Mouse (Mus musculus) CD8-positive naive resting alpha-beta T cell, adult 2 months (primary cell): Measurements from ENCODE around the gene Retreg2.

Source experiments
- DNase-seq, 2 experiments: peaks; one replicate each; pipeline ENCODE4 v3.0.0; 2022; ENCODE audit warnings: low read depth in 2 of 2, low spot score in 2 of 2

Retreg2 gene

DNA sequence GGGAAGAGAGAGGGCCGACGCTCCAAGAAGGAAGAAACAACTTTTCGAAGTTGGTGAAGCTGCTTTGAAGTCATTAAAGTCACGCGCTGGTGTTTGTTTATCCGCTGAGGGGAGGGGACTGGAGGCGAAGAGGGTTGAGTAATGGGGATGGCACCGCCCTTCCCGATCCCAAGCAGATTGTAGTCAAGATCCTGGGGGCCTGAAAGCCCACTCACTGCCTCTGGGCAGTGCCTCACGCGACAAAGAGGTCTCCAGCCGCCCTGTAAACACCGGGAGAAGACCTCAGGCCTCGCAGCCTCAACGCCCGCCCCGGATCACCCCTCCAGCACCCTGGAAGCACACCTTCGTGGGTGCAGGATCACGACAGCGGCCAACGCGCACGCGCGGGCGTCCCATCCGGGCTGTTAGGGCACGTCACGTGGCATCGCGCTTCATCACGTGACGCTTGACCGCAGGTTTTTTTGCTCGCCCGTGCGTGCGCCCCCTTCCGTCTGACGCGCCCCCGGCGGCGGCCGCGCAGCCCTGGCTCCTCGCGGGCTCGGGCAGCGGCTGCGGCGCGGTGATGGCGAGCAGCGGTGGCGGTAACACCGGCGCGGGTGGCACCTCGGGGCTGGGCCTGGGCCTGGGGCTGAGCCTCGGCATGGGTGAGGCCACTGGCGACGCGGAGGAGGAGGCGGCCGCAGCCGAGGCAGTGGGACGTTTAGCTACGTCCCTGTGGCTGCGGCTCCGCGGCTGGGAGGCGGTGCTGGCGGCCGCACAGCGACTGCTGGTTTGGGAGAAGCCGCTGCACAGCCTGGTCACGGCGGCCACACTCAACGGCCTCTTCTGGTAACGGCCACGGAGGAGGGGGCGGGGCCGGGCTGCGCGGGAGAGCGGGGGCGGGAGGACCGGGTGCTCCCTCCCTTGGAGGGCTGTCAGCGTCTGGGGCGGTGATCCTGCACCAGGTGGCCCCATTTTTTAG is at the start of gene Retreg2, which contains the start of gene Cnppd1:
Gene Retreg2, plus strand, starts transcription at position 478 of the 961 bp plus-strand sequence.
Gene Cnppd1, minus strand, starts transcription at position 411 of the 961 bp plus-strand sequence.
- peak; percentile 95 to 97 for DNase-seq

DNA sequence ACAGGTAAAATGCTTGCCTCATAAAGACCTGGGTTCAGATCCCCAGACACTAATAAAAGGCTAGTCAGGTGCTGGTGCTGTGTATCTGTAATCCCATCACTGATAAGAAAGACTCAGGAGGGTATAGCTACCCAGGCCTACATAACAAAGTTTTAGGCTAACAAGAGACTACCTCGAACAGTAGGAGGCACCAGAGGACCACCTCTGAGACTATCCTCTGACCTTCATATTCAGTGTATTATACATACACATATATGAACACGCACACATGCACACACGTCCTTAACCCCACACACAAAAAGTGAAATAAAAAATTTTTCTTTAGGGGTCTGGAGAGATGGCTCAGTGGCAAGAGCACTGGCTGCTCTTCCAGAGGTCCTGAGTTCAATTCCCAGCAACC is 20.4 kb upstream of the Retreg2 start:
- no peak for DNase-seq

DNA sequence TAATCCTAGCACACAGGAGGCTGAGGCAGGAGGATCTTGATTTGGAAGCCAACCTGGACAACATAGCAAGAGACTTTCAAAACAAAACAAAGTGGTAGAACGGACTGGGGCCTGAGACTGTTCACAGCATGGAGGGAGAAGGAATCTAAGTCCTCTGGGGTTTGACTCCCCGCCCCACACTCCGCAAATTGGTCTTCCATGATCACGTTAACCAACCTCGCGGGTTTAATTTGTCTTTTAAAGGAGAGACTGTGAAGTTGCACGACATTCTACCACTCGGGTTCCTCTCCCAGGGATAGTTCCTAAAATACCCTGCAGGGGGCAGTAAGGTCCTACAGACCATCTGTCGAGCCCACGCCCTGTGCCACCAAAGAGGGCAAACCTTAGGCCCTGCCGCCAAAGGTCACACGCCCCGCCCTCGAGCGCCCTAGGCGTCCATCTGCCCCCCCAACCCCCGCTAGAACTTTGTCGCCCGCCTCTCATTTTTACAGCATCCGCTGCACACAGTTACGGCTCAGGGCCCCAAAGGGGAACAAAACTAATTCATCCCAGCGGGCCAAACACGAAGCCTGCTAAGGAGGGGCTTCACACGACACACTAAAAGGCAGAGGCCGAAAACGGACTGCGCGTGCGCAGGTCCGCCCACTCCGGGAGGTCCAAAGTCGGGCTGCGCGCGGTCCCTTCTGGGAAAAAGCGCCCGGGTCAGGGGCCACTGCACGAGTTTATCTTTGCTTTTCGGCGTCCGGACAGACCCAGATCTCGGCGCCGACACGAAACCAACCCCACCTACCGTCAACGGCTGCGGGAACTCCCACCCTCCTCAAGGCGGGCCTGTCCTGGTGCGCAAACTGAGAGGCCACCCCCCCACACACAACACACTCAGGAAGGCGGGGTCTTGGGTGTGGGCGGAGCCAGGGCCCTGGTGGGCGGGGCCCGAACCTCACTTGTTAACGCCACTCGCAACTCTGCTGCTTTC is 17.9 kb upstream of the Retreg2 start, which contains the start of gene Nhej1:
Gene Nhej1, minus strand, starts transcription at position 855 of the 976 bp plus-strand sequence.
- DNase-seq = peak; percentile 91 to 97

DNA sequence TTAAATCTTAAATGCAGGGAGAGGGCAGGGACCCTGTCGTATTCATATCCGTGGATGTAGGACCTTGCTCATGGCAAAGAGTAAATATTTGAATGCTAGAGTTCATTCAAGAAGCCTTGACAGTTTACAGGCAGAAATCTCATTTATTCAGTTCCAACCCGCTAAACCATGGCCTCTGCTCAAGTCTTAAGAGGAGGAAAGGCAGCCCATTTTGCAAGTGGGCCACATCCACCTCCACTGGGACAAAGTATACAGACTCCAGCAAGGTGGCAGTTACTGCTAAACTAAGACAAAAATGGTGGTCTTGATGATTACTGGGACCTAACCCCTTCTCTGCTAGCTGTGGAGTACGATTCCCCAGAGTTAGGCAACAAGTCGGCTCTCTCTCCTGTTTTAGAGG is 17.2 kb upstream of the Retreg2 start:
- no peak for DNase-seq

DNA sequence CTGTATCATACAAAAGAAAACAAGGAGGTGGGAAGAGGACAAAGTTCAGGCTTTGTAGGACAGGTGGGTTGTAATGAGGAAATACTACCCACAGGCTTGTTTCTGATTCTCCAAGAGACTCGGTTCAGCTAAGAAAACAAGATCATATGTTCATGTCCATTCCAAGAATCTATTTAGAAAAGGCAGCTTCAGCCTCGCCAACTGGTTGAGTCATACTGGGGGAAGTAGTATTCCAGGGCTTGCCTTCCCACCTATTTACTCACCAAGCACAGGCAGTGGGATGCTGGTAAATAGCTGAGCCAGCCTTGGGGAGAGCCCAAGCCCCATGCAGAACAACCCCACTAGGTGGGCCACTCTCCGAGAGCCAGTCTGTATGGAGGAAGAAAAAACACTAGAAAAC is 13.9 kb upstream of the Retreg2 start:
- no peak for DNase-seq

DNA sequence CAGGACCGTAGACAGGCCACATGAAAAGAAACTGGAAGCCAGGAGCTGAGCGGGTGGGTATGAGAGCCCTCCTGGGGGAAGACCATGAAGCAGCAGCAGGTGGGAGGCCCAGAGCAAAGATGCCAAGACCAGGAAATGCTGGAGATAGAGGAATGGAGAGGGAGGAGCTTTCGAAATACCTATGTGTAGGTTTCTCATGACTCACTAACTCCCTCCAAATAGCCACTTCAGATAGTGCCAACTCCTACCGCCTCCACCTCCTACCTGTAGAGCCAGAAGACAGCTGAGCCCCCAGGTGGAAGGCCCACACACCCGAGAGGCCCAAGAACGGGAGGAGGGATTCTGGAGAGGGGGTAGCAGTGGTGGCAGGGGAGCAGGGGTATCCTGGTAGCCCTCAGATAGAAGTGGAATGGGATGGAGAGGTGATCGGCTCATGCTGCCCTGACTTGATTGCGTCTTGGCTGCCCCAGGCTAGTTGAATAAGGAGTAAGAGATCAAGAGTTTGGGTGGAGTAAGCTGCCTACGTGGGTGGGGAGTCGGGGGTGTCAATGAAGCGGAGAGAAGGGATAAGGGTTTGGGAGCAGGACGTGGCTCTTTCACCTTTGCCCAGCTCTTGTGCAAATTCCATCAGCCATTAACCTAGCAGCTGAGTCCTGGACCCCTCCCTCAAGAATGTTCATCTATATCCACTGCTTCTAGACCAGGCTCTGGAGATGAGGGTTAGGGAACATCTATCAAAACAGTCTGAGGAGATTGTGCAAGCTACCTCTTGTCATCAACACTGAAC is 9.0 kb upstream of the Retreg2 start, which contains the start of gene Slc23a3:
Gene Slc23a3, minus strand, starts transcription at position 470 of the 787 bp plus-strand sequence.
- DNase-seq = no peak

DNA sequence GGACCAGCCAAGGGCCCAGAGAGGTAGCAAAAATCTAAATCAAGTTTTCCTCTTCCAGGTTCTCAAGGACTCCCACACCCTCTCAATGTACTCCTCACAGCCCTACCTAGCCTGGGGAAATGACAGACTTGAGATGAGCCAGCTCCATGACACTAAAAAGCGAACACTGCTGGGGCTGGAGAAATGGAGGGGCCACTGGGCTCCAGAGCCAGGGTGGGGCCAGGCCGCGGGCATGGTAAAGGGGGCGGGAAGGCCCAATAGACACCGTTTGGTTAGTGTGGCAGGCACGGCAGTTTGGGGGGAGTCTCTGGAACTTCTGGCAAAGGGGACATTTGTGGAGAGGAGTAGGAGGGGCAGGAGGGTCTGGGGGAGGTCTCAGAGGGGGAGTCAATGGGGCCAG is 6.3 kb upstream of the Retreg2 start:
- DNase-seq = no peak

DNA sequence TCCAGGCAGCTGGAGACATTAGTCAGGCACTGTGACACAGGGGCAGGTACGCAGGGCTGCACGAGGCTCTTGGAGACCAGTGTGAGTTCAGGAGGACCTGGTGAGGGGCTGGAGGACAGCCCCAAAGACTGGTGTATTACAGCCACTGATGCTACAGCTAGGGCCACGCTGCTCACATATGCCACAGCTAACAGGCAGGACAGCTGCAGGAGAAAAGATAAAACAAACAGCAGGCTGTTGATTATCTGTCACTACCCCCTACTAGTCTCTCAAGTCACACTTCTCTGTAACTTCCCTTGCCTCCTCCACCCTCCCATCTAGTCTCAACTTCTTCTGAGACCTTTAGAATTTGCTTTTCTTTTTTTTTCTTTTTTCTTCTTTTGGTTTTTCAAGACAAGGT is 5.8 kb upstream of the Retreg2 start:
- DNase-seq = no peak

DNA sequence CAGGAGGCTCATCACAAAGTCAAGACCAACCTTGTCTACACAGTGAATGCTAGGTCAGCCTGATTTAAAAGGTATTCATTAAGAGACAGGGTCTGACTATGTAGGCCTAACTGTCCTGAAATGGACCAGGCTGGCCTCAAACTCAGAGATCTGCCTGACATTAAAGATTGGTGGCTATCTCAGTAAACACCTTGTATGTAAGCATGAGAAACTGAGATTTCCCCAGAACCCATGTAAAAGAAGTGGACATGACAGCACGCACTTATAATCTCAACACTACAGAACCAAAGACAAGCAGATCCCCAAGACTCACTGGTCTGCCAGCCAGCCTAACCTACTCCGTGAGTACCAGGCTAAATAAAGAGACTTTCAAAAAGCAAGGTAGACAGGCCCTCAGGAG is 4.1 kb upstream of the Retreg2 start:
- no peak for DNase-seq

DNA sequence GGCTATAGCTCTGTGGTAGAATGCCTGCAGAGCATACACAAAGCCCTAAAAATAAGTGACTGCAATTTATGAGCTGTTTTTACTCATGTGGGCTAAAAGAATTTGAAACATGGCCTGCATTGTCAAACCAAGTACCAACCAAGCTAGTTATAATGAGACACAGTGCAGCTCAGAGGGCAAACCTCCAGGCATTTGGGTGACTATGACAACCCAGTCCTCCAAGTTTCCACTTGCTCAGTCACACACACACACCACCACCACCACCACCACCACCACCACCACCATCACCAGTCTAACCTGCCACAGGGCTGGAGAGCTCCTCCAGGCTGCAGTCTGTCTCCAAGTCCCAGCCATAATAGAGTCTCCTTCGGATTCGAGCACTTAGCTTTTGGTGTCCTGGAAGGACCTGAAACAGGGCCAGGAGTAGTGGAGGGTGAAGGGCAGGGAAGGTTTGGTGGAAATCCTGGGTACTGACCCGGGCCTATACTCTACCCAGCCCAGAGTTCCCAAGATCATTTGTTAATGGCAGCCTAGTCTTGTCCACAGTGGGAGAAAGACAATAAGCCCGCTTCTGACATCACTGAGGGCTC is 1.9 kb upstream of the Retreg2 start:
- DNase-seq = no peak

DNA sequence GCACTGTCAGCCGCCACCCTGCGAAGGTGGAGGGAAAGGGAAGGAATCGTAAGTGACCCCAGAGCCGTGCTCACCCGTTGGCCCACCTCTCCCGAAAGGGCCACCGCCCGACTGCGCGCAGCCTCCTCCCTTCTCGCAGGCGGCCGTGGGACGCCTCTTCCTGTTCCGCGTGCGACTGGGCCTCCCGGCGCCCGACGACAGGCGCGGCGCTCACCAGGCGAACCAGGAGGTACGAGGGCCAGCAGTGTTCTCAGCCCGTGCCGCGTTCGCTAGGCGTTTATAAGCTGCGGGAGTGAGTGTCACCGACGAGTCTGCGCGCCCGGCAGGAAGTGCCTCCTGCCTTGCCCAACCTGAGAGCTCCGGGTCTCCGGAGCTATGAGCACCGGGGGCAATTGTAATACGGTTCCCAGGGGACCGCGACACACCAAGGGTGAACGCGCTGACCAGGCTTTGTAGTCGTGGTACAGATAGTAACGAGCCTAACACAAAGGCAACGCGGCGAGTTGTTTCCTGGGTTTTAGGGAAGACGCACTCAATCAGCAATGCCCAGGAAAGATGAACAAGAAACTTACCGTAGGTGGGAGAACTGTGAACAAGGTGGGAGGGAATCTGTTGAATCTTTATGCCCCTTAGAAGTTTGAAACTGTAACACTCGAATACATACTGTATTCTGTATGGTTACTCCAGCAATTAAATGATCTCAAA is 940 bp upstream of the Retreg2 start:
- DNase-seq = peak; percentile 60 to 71

DNA sequence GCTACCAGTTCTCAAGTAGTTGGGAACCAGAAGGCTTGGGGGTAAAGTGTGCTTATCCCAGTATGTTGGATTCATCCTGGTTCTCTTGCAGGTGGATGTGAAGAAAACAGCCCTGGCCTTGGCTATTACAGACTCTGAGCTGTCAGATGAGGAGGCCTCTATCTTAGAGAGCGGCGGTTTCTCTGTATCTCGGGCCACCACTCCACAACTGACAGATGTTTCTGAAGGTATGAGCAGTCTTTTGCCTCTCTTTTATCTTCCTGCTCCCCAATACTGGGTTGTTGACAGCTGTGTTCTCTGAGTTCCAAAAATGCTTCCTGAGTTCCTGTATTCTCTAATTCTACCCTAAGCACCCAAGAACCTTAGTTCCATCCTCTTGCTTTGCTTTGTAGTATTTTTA is 3.0 kb downstream of the Retreg2 start:
- no peak for DNase-seq

DNA sequence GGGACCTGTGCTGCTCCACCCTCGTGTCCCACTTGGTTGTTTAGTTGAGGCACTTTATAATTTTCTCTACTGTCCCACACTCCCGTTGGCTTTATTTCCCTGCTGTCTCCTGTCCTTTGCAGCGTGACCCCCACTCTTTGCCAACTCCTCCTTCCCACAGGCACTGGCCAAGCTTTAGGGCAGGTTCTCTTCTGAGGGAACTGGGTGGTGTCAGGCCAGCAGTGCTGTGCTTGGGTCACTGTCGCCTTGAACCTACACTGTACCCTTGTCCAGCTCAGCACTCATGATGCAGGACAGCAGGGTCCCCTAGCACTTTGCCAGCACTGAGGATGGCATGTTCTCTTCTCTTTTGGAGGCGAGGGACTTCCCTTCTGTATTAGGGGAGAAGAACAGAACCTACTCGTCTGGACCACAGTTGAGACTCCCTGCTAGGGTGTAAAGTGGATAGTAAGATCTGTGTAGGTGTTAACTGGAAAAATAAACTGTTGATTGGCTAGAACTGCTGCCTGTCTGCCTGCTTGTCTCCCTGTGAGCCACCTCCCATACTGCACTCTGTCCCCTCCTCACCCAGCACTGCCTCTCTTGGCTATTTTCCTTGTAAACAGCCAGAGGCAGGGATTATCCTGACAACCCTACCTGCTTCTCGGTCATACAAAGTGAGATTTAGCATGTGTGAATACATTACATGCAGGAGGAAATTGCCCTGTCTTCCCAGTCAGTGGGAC is 5.0 kb downstream of the Retreg2 start:
- DNase-seq = no peak

DNA sequence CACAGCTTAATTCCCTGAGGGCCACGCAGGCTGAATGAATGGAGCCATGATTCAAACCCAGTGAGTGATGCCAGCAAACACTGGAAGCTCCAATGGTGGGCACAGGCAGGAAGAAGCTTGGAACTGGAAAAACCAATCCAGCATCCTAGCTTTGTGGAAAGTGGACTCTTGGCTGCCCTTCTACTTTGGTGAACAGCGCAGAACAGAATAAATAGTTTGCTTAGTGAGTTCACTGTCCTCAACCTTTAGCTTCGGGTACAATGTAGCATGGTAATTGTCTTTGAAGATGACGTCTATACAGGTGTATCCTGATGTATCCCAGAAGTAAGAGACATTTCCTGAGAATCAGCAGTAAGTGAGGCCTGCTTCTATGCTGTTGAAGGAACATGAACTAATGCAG is 6.1 kb downstream of the Retreg2 start:
- no peak for DNase-seq

DNA sequence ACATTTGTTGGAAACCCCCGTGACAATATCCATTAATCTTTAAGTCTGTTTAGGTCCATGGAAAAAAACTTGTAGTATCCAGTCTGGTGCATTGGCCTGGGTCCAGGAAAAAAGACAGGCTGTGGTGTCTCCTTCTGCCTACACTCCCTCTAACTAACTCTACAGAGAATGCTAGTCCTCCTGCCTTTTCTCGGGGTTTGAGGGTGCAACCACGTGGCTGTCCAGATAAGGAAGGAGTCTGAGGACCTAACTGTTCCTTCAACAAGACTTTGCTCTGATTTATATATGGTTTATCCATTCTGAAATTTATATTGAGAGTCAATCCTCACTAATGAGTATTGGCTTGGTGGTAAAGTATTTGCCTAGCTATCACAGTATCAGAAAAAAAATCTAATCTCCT is 13.3 kb downstream of the Retreg2 start:
- no peak for DNase-seq

DNA sequence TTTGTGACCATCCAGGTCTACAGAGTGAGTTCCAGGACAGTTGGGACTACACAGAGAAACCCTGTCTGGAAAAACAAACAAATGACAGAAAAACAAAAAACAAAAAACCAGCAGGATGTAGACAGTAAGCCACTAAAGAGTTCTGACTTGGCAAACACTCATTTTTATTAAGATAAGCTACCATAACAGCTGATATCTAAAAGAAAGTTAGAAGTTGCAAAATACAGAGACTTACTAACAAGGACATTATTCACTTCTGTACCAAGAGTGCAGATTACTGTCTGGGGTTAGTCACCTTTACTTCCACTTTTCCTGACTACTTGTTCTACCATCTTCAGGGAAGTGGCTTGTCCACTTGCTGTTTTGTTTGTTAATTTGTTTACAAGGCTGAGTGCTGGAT is 16.4 kb downstream of the Retreg2 start:
- no peak for DNase-seq

DNA sequence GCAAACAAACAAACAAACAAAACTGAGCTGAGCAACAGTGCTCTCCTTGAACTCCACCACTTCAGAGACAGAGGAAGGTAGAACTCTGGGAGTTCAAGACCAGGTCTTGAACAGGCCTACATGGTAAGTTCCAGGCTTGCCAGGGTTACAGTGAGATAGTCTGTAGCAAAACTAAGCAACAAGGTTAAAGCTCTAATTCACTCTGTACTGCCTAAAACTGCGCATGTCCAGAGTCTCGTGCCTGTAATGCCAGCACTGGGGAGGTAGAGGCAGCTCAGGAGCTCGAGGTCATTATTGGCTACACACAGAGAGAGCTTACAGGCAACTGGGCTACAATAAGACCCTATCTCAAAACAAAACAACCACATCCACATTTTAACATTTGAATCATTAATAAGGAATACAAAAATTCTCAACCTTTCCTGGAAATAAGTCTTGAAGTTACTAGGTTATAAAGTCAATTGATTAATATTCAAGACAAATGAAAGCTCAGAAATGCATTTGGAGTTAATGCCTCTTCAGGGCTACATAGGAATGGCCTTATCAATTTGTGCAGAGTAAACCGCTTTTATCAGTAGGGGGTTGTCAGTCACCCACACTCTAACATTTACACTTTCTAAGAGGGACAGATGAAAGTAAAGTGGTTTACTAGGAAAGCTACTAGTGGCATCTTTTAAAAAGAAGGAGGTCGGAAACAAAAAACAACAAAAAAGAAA is 17.1 kb downstream of the Retreg2 start:
- no peak for DNase-seq

DNA sequence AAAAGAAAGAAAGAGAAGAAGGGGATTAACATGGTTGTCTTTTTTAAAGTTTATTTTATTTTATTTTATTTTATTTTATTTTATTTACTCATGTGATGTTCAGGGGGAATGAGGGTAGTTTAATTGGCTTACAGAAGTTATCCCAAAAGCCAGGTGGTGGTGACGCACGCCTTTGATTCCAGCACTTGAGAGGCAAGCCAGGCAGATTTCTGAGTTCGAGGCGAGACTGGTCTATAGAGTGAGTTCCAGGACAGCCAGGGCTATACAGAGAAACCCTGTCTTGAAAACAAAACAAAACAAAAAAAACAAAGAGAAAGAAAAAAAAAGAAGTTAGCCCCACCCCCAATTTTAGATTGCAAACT is 17.7 kb downstream of the Retreg2 start:
- no peak for DNase-seq
